Mouse (Mus musculus) G1E (cell line): ENCODE results near the gene Vmn2r59. TPM values are rescaled to one million over a fixed set of nuclear protein-coding genes. Genes with fewer than 3 reads are reported as not detected.
"Not testable (repeated sequence)": the region's sequence is repeated elsewhere in the genome, so short reads cannot be mapped to it uniquely, and the experiment has no call there.

Source experiments
- ATAC-seq: 2 replicates; pipeline ENCODE4 v1.8.0; 2016; ENCODE audit warnings: mild to moderate bottlenecking; ENCODE audit not compliant: insufficient number of reproducible peaks, poor library complexity, low FRiP score, severe bottlenecking; ENCODE audit errors: extremely low read depth
- DNase-seq: peaks from one replicate; pipeline ENCODE4 v3.0.0; 2012; ENCODE audit warnings: low spot score
- H3K27me3 ChIP-seq: 2 replicates; pipeline ENCODE4 v1.6.1; 2012; ENCODE audit warnings: mild to moderate bottlenecking, low read length, inconsistent platforms; ENCODE audit not compliant: insufficient read depth
- H3K36me3 ChIP-seq: replicated peaks from 2 replicates; pipeline ENCODE3; 2012; ENCODE audit warnings: mild to moderate bottlenecking, inconsistent platforms
- H3K4me1 ChIP-seq: 2 replicates; pipeline ENCODE4 v1.6.1; 2012; ENCODE audit warnings: low read depth, low read length, inconsistent platforms, mixed read lengths; ENCODE audit not compliant: insufficient read depth
- H3K4me3 ChIP-seq: 2 replicates; pipeline ENCODE4 v1.5.1; 2012; ENCODE audit warnings: low read depth, mild to moderate bottlenecking, inconsistent platforms, low read length, moderate library complexity, mixed read lengths
- H3K9me3 ChIP-seq: replicated peaks from 2 replicates; pipeline ENCODE4 v1.6.1; 2012; ENCODE audit warnings: inconsistent platforms
- CTCF ChIP-seq: IDR thresholded peaks from 2 replicates; pipeline ENCODE4 v1.5.1; 2012; ENCODE audit warnings: low read depth, low read length, inconsistent platforms, mixed read lengths
- GATA1 ChIP-seq: IDR thresholded peaks from 2 replicates; pipeline ENCODE4 v1.6.1; 2012; ENCODE audit warnings: borderline replicate concordance, low read length, inconsistent platforms, mixed read lengths
- GATA2 ChIP-seq: IDR thresholded peaks from 2 replicates; pipeline ENCODE4 v1.6.1; 2012; ENCODE audit warnings: low read depth, low read length, inconsistent platforms, borderline replicate concordance
- POLR2AphosphoS5 ChIP-seq: IDR thresholded peaks from 2 replicates; pipeline ENCODE4 v1.6.1; 2012; ENCODE audit warnings: low read depth, low read length, inconsistent platforms; ENCODE audit not compliant: insufficient replicate concordance
- TAL1 ChIP-seq: conservative IDR thresholded peaks from 2 replicates; pipeline ENCODE4 v1.6.1; 2012; ENCODE audit warnings: low read depth, low read length, inconsistent platforms, mixed read lengths
- polyA plus RNA-seq: library from polyadenylated mRNA; stranded (reverse); fragments of >175 nt; gene quantifications from 2 replicates; pipeline ENCODE4 v1.2.3, GENCODE M21; 2012
- total RNA-seq, 2 experiments: library from RNA; stranded (forward) in 1 of 2; stranded (reverse) in 1 of 2; fragments of 200-1000 nt in 1 of 2; fragments of >200 nt in 1 of 2; fragmentation: Nextera tagmentation in 1 of 2; gene quantifications; 2 replicates each; pipeline ENCODE4 v1.2.3; 2014 to 2017

Vmn2r59 gene
- total RNA-seq (2014; fragmentation: Nextera tagmentation) (not detected in 2 replicates), total RNA-seq (2017) (0.06 and 0.33 TPM in 2 replicates), polyA plus RNA-seq (not detected in 2 replicates)

DNA sequence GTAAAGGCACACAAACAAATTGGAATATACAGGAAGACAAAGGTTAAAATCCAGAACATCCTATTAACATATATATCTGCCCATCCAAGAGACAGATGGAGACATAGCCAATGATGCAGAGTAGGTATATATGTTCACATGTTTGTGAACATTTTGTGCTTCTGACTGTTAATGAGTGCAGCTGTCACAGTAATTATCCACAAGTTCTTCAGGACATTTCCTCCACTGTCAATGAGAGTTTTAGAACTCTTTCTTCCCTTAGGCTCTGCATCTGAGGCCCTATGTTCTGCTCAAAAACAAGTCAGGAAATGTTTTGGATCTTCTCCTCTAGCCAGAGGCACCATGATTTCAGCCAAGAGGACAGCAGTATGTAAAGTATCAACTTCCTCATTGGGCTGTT lies at the start of gene Vmn2r59:
Vmn2r59 (minus strand) TSS at position 101 of the 400 bp plus-strand sequence.
- ATAC-seq (no peak), DNase-seq (no peak)
- no peaks in the 10 kb centered on the region for H3K36me3 ChIP-seq
- TF ChIP-seq CTCF (no peak), GATA2 (no peak), POLR2AphosphoS5 (no peak), GATA1 (no peak), TAL1 (no peak)
- no peaks in the 10 kb centered on the region for H3K27me3 ChIP-seq
- H3K4me3 ChIP-seq = no peak within 1 kb of the TSS
- no peaks in the 10 kb centered on the region for H3K4me1 ChIP-seq
- no peaks in the 10 kb centered on the region for H3K9me3 ChIP-seq

DNA sequence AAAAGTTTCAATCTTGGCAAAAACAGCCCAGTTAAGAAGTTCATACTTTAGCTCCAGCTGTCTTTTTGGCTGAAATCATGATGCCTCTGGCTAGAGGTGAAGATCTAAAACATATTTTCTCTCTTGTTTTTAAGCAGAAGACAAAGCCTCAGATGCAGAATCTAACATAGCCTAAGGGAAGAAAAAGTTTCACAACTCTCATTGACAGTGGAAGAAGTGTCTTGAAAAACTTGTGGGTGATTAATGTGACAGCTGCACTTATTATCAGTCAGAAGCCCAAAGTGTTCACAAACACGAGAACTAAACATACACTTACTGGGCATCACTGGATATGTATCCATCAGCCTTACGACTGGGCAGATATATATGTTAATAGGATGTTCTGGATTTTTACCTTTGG lies 48.6 kb upstream of the Vmn2r59 start, which contains the start of gene Vmn2r60:
Vmn2r60 (plus strand) TSS at position 301 of the 400 bp plus-strand sequence.
- no peaks in the 10 kb centered on the region for H3K36me3 ChIP-seq
- no peaks in the 10 kb centered on the region for H3K4me1 ChIP-seq
- peaks cover 4% of the 10 kb centered on the region for H3K9me3 ChIP-seq
- no peaks in the 10 kb centered on the region for H3K27me3 ChIP-seq
- no peak within 1 kb of the TSS for H3K4me3 ChIP-seq
- TF ChIP-seq TAL1 (no peak), CTCF (no peak), GATA1 (no peak), GATA2 (no peak), POLR2AphosphoS5 (no peak)
- DNase-seq (no peak), ATAC-seq (no peak)

DNA sequence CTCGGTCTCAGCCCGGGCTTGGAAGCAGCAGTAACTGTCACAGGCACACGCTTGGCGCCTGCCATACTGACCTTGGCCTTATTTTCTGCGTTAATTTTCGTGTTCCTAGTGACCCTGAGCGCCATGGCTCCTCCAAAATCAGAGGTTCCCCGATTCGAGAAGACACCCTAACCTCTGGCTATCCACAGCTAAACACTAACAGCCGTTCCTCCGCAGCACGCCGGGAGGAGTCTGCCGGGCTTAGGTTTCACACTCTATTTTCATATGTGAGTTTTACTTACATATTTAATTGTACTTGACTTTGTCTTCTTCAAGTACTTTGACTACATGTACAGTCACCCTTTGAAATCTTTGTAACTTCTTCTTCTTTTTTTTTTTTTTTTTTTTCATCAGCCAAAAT lies 48.2 kb upstream of the Vmn2r59 start:
- not testable (repeated sequence) for H3K36me3 ChIP-seq, H3K4me1 ChIP-seq, ATAC-seq, H3K4me3 ChIP-seq, DNase-seq, H3K27me3 ChIP-seq, H3K9me3 ChIP-seq

Other genes starting within 250 kb of the Vmn2r59 start
- not detected in 2 replicates for gene Vmn2r58, start 186.3 kb downstream of the Vmn2r59 start, total RNA-seq (2014; fragmentation: Nextera tagmentation)
- gene Vmn2r58, start 186.3 kb downstream of the Vmn2r59 start, total RNA-seq (2017) = not detected in 2 replicates
- not detected in 2 replicates for gene Vmn2r58, start 186.3 kb downstream of the Vmn2r59 start, polyA plus RNA-seq
- gene Vmn2r60, start 48.7 kb upstream of the Vmn2r59 start, total RNA-seq (2014; fragmentation: Nextera tagmentation) = not detected in 2 replicates
- gene Vmn2r60, start 48.7 kb upstream of the Vmn2r59 start, total RNA-seq (2017) = 0.06 and 0.11 TPM in 2 replicates
- not detected in 2 replicates for gene Vmn2r60, start 48.7 kb upstream of the Vmn2r59 start, polyA plus RNA-seq
- not detected in 2 replicates for gene Vmn2r61, start 201.0 kb upstream of the Vmn2r59 start, total RNA-seq (2014; fragmentation: Nextera tagmentation)
- 0.06 TPM in 1 of 2 replicates, not detected in the other for gene Vmn2r61, start 201.0 kb upstream of the Vmn2r59 start, total RNA-seq (2017)
- not detected in 2 replicates for gene Vmn2r61, start 201.0 kb upstream of the Vmn2r59 start, polyA plus RNA-seq